Mouse (Mus musculus) G1E-ER4 (cell line): ENCODE measurements around the gene Hist1h2ac. TPM values are rescaled to one million over a fixed set of nuclear protein-coding genes. Genes with fewer than 3 reads are reported as not detected.

Source experiments
- GATA1 ChIP-seq: IDR thresholded peaks from one replicate; pipeline ENCODE4 v1.8.0; 2012; ENCODE audit warnings: low read length, inconsistent platforms
- polyA plus RNA-seq: library from polyadenylated mRNA; stranded (reverse); fragments of >175 nt; gene quantifications from 2 replicates; pipeline ENCODE4 v1.2.3, GENCODE M21; 2012

The Hist1h2ac gene
- polyA plus RNA-seq, 1 experiment: 2.0 TPM

DNA sequence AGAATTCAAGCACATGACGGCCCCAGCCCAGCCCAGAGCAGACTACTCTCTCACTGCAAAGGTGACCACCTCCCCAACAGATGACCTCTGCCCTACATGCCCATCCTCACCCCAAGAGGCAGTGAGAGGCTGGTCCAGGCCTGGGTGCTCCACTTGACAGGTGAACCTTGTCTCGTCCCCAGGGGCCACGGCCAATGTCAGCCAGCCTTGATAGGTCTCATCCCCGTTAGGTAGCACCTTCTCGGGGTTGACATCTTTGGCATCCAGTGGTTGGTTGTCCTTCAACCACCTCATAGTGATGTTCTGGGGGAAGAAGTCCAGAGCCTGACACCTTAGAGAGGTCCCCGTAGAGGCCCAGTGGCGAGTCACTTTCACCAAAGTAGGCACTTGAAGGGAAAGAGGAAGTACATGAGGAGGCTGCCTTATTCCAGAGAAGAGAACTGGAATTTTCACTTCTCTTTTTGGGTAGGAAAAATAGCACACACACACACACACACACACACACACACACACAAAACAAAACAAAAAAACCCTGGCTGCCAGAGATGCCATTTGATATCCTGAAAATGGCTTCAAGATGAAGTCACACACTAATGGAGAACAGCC is 22.1 kb upstream of the Hist1h2ac start:
- TF ChIP-seq GATA1: no peak

DNA sequence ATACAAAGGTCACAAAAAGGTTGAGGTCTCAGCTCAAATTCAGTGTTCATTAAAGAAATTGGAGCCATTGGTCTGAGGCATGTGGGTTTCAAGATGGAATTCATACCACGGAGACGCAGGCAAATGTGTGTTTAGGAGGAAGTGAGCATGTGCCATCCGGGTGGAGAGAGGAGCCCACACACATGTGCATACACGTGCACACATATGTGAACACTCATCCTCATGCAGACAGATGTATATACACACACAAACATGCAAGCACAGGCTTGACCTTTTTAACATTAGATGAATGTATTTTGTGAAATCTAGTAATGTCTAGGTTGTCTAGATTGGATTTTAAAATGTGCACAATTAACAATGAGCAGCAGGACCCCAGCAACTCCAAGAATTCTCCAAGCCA is 18.5 kb upstream of the Hist1h2ac start:
- no peak for TF ChIP-seq GATA1

DNA sequence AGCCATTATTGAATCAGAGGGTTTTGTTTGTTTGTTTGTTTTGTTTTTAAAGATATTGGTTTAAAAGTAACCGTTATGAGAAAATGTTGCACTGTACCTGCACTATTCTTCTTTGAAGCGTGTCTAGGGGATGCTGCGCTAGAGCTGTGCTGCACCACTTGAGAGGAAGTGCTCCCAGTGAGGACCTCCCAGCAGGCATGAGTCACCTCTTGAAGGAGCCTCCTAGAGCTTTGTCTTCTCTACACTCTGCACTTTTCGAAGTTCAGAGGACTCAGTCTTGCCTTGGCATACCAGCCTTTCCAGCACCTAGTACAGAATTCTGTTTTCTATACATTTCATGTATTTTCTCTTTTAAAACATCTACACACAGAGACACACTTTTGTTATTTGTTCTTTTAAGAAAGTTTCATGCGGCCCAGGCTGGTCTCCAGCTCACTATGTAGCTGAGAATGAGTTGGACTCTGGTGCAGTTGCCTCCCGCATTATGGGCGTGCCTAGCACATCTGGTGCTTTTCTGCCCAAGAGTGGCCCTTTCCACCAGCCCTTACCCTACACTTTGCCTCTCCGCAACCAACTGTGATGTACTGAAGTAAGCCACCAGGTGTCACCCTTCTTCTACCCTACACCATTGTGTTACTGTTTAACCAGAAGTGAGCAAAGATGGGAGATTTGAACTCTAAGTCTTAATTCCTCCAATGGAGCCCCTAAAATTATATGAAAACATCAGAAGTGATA is 17.2 kb upstream of the Hist1h2ac start:
- no peak for TF ChIP-seq GATA1

DNA sequence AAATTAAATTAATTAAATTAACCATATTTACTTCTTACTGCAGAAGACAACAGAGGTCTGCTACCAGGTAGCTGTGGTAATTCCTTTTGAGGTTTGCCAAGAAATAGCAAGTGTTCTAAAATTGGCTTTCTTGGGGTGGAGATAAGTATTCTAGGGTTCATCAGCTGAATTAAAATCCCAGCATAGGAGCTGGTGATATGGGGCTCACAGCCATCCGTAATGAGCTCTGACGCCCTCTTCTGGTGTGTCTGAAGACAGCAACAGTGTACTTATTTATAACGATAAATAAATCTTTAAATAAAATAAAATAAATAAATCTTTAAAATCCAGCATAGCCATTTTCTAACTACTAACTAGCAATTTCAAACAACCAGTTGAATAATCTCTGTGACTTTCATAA is 16.0 kb upstream of the Hist1h2ac start:
- no peak for TF ChIP-seq GATA1

DNA sequence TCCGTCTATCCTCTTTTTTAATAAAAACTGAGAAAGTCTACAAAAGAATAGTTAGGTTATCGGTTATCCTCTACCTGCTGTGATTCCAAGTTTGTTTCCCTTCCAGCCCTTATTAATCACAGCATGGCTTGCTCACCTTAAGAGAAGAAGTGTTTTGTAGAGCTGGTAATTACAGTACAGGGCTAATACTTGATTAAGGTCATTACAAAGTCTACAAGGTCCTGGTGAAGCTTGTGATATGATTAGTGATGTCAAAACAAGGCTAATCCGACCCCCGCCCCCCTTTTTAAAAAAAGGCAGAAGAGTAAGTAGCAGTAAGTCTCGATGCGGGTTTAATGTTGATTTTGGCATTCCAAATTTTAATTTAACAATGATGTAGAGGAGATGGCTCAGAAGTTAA is 15.2 kb upstream of the Hist1h2ac start:
- TF ChIP-seq GATA1: no peak

DNA sequence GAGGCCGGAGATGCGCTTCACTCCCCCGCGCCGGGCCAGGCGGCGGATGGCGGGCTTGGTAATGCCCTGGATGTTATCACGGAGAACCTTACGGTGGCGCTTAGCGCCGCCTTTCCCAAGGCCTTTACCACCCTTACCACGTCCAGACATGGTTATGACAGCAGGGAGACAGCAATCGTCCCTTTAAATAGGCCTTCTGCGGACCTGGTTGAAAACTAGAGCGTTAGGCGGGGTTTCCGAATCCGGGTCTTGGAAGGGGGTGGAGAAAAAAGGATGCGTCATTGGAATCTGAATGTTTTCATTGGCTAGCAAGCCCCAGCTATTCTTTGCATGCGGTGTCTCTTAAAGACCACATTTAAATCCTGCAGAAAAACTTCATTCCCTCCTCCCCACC is 14.5 kb upstream of the Hist1h2ac start, which contains the start of gene Hist1h4c:
Hist1h4c (minus strand) TSS at position 155 of the 394 bp plus-strand sequence.
- no peak for TF ChIP-seq GATA1

DNA sequence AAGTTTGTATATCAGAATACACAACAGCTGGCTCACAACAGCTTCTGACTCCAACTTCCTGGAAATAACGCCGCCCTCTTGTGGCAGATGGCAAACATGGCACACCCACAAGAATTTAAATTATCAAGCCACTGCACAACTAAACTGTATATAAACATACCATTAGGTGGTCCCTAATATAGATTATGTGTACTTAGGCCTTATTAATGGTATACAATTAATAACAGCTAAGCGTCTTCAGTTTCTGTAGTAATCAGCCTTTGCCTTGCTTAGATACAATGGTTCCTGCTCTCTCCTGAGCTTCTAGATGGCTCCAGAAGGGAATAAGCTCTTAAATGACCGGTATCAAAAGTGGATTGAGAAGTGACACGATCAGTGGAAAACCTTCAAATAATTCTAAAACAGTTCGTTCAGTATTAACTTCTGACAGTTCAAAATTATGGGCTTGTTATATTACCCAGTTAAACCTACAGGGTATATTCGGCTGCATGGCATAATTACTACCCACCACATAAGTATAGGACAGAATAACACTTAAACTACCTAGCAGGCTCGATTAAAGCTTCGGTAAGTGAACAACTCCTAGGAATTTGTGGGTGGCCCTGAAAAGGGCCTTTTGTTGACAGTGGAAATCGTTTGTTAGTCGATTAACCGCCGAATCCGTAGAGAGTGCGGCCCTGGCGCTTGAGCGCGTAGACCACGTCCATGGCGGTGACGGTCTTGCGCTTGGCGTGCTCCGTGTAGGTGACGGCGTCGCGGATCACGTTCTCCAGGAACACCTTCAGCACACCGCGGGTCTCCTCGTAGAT is 13.9 kb upstream of the Hist1h2ac start:
- TF ChIP-seq GATA1: no peak

DNA sequence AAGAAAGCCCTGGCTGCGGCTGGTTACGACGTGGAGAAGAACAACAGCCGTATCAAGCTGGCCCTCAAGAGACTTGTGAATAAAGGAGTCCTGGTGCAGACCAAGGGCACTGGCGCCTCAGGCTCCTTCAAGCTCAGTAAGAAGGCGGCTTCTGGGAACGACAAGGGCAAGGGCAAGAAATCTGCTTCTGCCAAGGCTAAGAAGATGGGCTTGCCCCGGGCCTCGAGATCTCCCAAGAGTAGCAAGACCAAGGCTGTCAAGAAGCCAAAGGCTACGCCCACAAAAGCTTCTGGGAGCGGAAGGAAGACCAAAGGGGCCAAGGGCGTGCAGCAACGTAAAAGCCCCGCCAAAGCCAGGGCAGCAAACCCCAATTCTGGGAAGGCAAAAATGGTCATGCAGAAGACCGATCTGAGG is 12.3 kb upstream of the Hist1h2ac start:
- no peak for TF ChIP-seq GATA1

DNA sequence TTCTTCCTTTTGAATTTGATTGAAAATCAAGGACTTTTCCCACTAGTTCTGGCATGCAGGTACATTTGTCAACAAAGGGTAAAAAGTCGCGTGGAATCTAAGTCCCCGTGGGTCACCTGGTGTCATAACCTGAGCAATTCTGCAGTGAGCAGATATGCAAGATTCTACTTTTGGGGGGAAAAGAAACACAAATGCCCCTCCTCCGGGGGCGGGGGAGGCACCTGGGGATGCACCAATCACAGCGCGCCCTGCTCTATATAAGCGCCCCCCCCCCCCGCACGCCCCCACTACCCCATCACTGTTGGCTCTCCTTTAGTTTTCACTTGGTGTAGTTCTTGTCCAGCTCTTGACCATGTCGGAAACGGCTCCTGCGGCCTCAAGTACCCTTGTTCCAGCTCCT is 11.8 kb upstream of the Hist1h2ac start, which contains the start of gene Hist1h1t:
Hist1h1t (plus strand) TSS at position 301 of the 400 bp plus-strand sequence.
- no peak for TF ChIP-seq GATA1

DNA sequence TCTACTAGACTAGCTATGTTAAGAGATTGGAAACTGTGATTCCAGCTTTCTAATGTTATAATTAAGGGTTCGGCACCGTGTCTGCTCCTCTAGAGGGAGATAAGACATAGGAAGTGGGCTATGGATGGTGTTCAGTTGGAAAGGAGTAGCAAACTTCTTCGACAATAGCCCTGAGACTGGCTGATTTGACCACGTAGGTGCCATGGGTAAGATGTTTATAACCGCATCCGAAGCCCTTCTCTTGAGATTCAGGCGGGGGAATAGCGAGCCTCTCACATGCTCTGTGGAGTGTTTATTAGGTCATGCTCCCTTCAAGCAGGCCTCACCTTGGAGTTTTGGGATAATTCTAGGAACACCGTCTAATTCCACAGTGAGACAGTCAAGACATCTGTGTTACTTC is 11.2 kb upstream of the Hist1h2ac start:
- no peak for TF ChIP-seq GATA1

DNA sequence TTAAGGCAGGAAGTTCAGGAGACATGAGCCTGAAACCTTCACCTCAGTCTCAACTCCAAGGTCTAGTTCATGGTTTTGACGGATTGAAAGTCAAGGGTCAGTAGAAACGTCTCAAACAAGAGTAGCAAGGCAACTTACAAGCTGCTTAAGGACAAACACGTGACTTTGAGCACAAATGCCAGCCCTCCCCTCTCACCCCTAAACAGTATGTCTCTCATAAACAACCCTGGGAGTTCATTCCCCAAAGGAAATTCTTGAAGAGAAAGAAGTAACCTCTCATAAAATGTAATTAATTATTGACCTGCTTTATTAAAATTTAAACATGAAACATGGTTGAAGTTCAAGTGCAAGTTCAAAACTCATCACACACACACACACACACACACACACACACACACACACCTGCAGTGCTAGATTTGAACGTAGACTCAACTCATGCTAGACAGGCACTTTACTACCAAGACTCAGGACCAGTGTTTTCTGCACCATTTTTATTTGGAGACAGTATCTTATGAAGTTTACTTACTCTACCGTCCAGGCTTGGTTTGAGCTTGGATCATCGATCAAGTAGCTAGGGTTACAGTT is 10.2 kb upstream of the Hist1h2ac start:
- no peak for TF ChIP-seq GATA1

DNA sequence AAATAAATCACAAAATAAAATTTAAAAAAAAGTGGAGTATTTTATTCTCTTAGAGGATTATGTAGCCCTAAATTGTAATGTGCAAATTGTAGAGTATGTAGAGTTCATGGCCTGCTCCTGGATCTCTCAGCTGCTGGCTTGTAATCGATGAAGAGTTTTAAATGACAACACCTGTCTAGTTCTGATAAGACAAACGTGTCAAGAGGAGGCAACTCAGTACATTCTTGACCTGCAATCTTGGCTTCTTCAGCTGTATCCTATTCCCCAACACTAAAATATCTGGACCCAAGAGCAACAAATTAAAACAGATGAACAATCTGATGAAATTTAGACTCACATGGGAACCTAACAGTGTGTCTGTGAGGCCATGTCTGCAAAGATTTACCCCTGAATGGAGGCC is 5.7 kb upstream of the Hist1h2ac start:
- TF ChIP-seq GATA1: no peak

DNA sequence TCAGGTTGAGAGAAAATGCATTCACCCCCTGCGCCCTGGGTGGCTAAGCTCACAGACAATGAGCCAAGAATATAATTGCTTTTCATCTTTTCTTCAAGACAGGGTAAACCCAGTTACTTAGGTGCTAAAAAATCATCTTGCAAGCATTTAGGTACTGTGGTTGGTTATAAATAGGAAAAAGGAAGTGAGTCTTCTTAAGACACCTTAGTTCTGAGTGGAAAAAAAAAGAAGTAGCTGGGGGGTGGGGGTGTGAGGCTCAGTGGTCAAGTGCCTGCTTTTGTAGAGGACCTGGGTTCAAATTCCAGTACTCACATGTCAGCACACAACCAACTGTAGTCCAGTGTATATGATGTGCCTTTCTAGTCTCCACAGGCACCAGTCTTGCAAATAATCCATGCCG is 5.2 kb upstream of the Hist1h2ac start:
- no peak for TF ChIP-seq GATA1

DNA sequence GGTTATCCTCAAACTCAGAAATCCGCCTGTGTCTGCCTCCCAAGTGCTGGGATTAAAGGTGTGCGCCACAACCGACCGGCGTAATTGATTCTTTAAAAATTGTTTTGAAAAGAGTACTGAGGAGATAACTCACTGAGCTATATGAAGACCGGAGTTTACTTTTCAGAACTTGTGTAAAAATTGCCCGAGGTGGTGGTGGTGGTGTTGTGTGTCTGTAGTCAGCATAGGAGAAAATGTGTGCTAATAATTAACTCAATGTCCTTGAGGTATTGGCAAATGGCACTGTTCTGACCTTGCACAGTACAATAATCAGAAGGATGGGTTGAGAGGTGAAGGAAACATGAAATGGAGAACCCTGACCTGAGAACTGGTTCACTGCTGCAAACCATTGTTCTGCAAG is 4.2 kb upstream of the Hist1h2ac start:
- no peak for TF ChIP-seq GATA1

DNA sequence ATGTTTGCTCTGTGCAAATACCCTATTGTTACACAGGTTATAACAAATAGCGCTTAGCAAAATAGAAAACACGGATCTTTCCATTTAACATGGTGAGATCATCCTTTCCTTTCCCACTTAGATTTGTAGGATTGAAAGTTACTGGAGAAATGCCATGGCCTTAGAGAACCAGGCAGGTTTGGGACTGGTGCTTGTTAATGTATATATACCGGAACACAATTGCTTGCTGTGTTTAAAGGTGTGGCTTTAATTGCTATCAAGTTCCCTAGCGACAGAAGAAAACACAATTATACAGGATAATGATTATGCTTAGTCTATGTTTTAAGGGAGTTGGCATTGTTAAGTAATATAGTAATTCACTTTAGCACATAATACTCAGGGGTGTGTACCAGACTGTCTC is 3.4 kb upstream of the Hist1h2ac start:
- no peak for TF ChIP-seq GATA1

DNA sequence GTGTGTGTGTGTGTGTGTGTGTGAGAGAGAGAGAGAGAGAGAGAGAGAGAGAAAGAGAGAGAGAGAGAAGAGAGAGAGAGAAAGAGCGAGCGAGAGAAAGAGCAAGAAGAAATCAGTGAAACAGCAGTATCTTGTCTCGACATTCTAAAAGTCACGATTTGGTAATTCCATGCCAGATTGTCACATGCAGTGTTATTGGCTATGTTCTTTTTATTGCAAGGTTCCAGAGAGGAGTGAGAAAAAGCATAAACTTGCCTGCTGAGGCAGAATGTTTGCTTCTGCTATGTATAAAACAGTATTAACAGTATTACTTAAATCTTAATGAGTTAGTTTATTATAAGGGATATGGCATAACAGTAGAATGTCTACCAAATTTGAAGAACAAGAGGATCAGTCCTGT is 2.2 kb upstream of the Hist1h2ac start:
- no peak for TF ChIP-seq GATA1
